Mouse (Mus musculus) gastrocnemius, postnatal 10 days (tissue): ENCODE measurements around the gene Adarb1. TPM values are rescaled to one million over a fixed set of nuclear protein-coding genes. Genes with fewer than 3 reads are reported as not detected.

Experiments used
- DNase-seq: peaks from one replicate; pipeline ENCODE4 v3.0.0; 2021; ENCODE audit warnings: mixed read lengths
- total RNA-seq, 2 experiments: library from RNA; stranded (reverse); gene quantifications; 2 replicates each; pipeline ENCODE4 v1.2.3; 2021

Adarb1 gene
- total RNA-seq, 2 experiments from 2014 or later: 7.5 to 9.2 TPM

- DNase-seq: no peak
These were observed 17.3 kb upstream of the Adarb1 start for GRCm38 (mm10) chr10:77435343-77435742.

DNA sequence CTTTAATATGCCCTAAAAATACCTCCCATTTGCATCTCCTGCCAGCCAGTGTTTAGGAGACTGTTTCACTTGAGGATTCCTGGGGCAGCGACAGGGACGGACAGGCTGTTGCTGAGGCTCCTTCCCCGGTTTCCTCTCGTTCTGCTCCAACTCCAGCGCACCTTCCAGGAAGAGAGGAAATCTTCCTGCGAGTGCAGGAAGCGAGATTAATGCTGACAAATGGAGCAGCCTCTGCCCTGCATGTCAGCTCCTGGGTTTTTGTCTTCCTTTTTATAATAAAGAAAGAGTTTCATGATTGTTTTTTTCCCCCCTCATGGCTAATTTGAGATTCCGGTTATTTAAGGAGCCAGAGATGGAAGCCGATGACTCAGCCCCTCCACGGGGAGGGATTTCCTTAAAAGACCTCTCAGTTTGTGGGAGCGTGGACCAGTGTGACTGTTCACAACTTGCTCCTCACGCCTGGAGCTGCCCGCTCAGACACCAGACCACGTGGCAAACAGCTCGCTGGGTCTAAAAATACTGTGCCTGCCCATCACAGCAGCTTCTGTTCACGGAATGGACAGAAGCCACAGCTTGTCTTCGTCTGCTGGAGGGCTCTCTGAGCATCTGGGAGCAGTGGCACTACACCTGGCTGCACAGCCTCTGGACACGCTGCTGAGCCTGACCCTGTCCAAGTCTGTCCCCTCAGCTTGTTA is 16.5 kb upstream of the Adarb1 start:
- DNase-seq: no peak

DNA sequence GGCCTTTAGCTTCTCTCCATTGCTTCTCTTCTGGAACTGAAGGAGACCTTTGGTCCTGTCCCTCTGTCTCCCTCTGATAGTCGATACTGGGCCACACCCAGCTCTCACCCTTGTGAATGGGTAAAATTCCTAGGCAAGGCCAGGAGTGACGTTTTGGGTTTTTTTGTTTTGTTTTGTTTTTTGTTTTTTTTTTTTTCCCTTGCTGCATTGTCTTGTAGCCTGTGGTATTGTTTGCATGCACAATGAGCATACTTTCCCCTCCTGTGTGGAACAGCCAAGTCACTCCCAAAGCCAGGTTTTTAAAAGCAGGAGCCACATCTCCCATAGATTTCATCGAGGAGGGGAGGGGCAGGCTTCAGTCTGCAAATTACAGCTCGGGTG is 16.0 kb upstream of the Adarb1 start:
- no peak for DNase-seq

DNA sequence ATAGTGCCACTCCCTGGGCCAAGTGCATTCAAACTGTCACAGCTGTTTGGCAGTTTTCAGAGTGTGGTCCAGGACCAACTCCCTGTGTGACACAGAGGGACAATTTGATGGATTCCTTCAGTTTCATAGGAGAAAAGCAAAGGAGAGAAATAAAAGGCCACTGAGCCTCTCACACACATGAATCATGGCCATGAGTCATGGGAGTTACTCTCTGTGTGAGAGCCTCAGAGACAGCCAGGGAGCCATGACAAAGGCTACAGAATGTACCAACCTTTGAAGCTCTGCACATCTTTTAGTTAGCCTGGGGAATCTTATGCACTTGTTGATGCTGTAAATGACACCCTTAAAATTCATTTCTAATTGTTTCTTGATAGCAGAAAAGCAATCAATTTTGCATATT is 12.7 kb upstream of the Adarb1 start:
- DNase-seq: no peak

- no peak for DNase-seq
These were observed 11.9 kb upstream of the Adarb1 start for GRCm38 (mm10) chr10:77429921-77430320.

DNA sequence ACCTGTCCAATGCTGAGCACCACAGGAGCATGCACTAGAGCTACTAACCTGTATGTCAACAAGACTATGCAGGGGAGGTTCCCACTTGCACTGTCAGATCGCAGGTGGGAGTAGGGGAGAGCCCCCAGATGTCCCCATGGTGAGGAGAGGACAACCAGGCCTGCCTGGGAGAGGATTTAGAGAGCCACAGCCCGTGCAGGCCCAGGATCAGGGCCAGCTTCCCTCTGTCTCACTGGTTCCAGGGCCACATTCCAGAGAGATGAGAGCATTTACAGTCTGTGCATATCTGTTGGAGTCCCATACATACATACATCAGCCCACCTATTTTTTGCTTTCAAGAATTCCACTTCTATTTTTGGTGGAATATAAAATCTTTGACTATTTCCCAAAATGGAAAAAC is 9.5 kb upstream of the Adarb1 start:
- DNase-seq: no peak

- no peak for DNase-seq
These were observed 2.1 kb upstream of the Adarb1 start for GRCm38 (mm10) chr10:77420190-77420589.

DNA sequence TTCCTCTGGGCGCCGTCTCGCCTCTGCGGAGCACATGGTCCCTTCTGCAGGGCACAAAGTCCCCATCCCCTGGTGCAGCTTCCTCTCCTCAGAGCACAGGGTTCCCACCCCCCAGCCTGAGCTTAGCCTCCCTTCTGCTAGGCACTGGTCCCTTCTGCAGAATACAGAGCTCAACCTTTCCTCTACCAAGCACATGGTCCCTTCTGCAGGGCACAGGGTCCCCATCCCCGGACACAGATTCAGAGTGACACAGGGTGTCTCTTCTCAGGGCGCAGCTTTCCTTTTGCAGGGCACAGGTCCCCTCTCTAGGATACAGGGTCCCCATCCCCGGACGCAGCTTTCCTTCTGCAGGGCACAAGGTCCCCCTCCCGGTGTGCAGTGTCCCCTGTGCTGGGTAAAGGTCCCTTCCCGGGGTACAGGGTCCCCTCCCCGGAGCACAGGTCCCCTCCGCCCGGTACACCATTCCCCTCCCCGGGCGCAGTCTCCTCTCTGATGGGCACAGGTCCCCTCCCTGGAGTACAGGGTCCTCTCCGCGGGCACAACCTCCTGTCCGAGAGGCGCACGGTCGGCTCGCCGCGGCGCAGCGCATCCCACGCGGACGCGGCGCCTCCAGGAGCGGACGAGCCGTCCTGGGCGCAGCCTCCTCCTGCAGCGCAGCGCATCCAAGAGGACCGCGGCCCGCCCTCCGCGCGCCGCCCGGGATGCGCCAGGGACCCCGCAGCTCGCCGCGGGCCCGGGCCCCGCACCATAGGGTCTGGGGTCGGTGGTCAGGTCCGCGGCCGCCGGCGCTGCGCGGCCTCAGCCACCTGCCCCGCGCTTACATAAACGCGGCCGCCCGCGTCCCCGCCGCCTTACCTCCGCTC is 599 bp downstream of the Adarb1 start:
- DNase-seq: peak; percentile 49

GRCm38 (mm10) chr10:77416666-77417239 is 1.3 kb downstream of the Adarb1 start:
- DNase-seq: no peak

- no peak for DNase-seq
These were observed 2.2 kb downstream of the Adarb1 start for GRCm38 (mm10) chr10:77415867-77416266.

DNA sequence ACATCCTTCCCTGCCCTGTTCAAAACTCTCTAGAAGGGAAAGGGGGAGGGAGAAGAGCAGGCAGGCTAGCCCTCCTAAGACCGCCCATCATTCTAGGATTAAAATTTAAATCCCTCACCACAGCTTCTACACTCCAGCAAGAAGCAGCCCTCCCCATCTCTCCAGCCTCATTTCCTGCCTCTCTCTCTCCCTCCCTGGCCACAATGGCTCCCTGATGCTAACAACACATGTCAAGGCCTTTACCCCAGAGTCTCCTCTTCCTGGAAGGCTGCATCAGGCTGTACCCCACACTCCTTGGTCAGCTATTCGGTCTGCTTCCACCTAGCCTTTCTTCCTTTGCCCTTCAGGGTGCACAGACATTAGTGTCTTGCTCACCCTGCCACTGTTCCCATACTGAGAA is 4.3 kb downstream of the Adarb1 start:
- DNase-seq: no peak

GRCm38 (mm10) chr10:77409154-77409553 is 8.9 kb downstream of the Adarb1 start:
- DNase-seq: no peak

GRCm38 (mm10) chr10:77408241-77408640 is 9.8 kb downstream of the Adarb1 start:
- no peak for DNase-seq

GRCm38 (mm10) chr10:77406486-77406885 is 11.6 kb downstream of the Adarb1 start:
- no peak for DNase-seq

- no peak for DNase-seq
These were observed 15.6 kb downstream of the Adarb1 start for GRCm38 (mm10) chr10:77402463-77402862.

- DNase-seq: no peak
These were observed 17.0 kb downstream of the Adarb1 start for GRCm38 (mm10) chr10:77401039-77401438.

DNA sequence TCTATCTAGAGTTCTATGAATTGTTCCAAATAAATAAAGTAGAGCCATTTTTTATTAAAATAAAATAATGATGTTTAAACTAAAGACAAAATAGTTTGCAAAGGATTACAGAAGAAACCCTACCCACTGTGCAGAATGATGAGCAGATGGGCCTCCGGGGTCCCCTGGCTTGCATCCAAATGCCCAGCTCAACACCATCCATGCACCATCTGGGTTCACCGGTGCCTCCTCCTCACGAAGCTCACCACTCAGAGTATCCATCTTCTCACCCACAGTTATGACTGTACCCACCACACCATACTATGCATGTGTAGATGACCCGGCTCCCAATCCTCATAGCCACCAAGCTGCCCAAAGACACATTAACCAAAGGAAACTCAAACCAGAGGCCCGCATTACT is 18.1 kb downstream of the Adarb1 start:
- no peak for DNase-seq

- DNase-seq: no peak
These were observed 20.0 kb downstream of the Adarb1 start for GRCm38 (mm10) chr10:77398082-77398481.

DNA sequence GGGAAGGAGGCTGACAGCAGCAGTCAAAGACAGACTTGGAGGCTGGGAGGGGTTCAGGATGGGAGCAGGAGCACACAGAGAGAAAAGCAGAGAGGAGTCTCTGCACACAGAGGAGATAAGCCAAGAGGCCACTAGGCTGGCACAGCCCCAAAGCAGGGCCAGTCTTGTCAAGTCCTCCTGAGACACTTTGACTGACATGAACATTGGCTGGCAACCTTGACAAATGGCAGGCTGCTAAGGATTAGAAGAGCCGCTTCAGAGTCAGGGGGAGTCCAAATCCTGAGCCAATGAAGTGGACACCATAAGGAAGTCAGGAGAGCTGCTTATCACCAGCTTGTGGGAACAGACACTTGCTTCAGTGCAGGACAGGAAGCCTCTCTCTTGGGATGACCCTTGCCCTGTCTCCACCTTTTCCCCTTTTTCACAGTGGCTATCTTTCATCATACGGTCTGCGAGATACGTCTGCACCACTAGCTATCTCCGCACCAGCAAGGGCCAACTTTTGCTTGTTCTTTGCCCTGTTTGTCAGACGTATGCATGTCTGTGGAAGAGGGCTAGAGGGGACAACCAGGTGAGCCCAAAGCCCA is 20.9 kb downstream of the Adarb1 start:
- DNase-seq: peak; percentile 27

GRCm38 (mm10) chr10:77396015-77396414 is 22.1 kb downstream of the Adarb1 start:
- DNase-seq: no peak

GRCm38 (mm10) chr10:77391072-77391471 is 27.0 kb downstream of the Adarb1 start:
- DNase-seq: no peak

- DNase-seq: no peak
These were observed 30.5 kb downstream of the Adarb1 start for GRCm38 (mm10) chr10:77387558-77387957.

GRCm38 (mm10) chr10:77385731-77386130 is 32.3 kb downstream of the Adarb1 start:
- no peak for DNase-seq
